Mouse (Mus musculus) spleen, adult 2 months (tissue): ENCODE results near the gene Jund. TPM values are rescaled to one million over a fixed set of nuclear protein-coding genes. Genes with fewer than 3 reads are reported as not detected.

Experiments used
- DNase-seq, 2 experiments: peaks; one replicate each; pipeline versions ENCODE4 v3.0.0 to v3.0.0-alpha.2; 2012 to 2021; ENCODE audit warnings: low spot score in 2 of 2, low read depth in 1 of 2
- H3K27ac ChIP-seq: fragments of 200-500 bp; 2 replicates; pipeline ENCODE4 v1.5.1; 2012; ENCODE audit warnings: low read length, inconsistent platforms; ENCODE audit not compliant: insufficient read depth
- H3K27me3 ChIP-seq: fragments of 200-500 bp; 2 replicates; pipeline ENCODE4 v1.6.1; 2012; ENCODE audit warnings: mild to moderate bottlenecking, moderate library complexity, low read length, inconsistent platforms; ENCODE audit not compliant: control insufficient read depth, insufficient read depth
- H3K36me3 ChIP-seq: fragments of 200-500 bp; 2 replicates; pipeline ENCODE4 v1.6.1; 2012; ENCODE audit warnings: mild to moderate bottlenecking, low read length, inconsistent platforms; ENCODE audit not compliant: control insufficient read depth, insufficient read depth
- H3K4me1 ChIP-seq: fragments of 200-500 bp; 2 replicates; pipeline ENCODE4 v1.6.1; 2011; ENCODE audit warnings: inconsistent platforms; ENCODE audit not compliant: control insufficient read depth, insufficient read depth, insufficient read length
- H3K4me3 ChIP-seq: fragments of 200-500 bp; 2 replicates; pipeline ENCODE4 v1.5.1; 2011; ENCODE audit warnings: mild to moderate bottlenecking, inconsistent platforms; ENCODE audit not compliant: insufficient read depth, insufficient read length; ENCODE audit errors: extremely low read depth
- CTCF ChIP-seq: fragments of 200-500 bp; IDR thresholded peaks from 2 replicates; pipeline ENCODE4 v1.5.1; 2011; ENCODE audit warnings: mild to moderate bottlenecking, inconsistent platforms; ENCODE audit not compliant: insufficient read depth, insufficient read length, insufficient replicate concordance; ENCODE audit errors: extremely low read depth
- POLR2A ChIP-seq: fragments of 200-500 bp; IDR thresholded peaks from 2 replicates; pipeline ENCODE4 v1.6.1; 2011; ENCODE audit warnings: low read depth, low read length, inconsistent platforms
- WGBS: fragments of 180-500 bp; shearing (Covaris S2); methylation state at CpG from one replicate; pipeline ENCODE4 v1.1.7; 2018; 5-methylcytosine and 5-hydroxymethylcytosine counted together
- polyA plus RNA-seq: library from polyadenylated mRNA; depleted of rRNA; stranded (reverse); fragments of >200 nt; gene quantifications from 2 replicates; pipeline ENCODE4 v1.2.3, GENCODE M21; 2012; rRNA removed

Gene Jund
- polyA plus RNA-seq, 1 experiment: 269 TPM

DNA sequence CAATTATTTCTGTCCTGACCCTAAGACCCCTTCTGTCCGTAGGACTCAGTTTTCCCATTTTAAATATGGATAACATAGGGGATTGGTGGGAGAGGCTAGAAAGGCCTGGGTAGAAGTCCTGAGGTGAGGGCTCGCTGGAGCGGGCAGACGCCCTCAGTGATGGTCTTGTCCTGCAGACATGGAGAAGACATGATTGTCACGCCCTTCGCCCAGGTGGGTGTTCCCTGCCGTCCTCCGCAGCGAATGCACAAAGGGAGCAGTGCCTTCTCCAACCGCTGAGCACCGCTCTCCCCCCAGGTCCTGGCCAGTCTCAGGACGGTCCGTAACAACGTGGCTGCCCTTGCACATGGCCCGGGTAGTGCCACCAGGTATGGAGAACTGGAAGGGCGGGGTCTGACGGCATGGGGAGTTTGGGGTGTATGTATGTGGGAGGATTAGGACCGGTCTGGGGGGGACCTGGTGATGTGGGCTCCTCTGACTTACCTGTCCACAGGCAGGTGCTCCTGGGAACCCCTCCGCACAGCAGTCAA, 47.0 kb downstream of the Jund start:
- H3K27ac ChIP-seq: no peak overlapping the region
- no peaks in the 10 kb centered on the region for H3K36me3 ChIP-seq
- peaks cover 11% of the 10 kb centered on the region; the same call in 1 of the 2 replicates for H3K4me1 ChIP-seq
- TF ChIP-seq CTCF (no peak), POLR2A (no peak)
- no peak overlapping the region for H3K4me3 ChIP-seq
- DNase-seq: peak in 1 of 2 experiments; percentile 2
- WGBS: 74% methylated on average over 19 of the region's 19 CpGs
- peaks cover 4% of the 10 kb centered on the region for H3K27me3 ChIP-seq

DNA sequence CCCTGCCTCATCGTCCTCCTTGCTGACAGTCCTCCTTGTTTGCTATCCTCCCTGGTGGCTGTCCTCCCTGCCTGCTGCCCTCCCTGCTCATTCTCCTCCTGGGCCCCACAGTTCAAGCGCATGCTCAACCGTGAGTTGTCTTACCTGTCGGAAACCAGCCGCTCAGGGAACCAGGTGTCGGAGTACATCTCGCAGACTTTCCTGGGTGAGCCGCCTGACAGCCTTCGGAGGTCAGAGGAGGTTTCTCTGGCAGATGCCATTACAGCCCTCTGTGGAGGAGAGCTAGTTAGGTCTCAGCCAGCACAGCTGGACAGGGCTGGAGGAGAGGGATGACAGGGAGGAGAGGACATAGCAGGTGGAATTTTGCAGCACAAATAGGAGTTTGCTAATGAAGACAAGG, 47.9 kb downstream of the Jund start:
- DNase-seq: peak in 1 of 2 experiments; percentile 2
- TF ChIP-seq CTCF (no peak), POLR2A (no peak)
- H3K27ac ChIP-seq: no peak overlapping the region
- 87% methylated on average over 9 of the region's 9 CpGs for WGBS
- no peaks in the 10 kb centered on the region for H3K36me3 ChIP-seq
- H3K4me1 ChIP-seq: peaks cover 11% of the 10 kb centered on the region; the same call in 1 of the 2 replicates
- H3K27me3 ChIP-seq: peaks cover 4% of the 10 kb centered on the region
- H3K4me3 ChIP-seq: no peak overlapping the region

DNA sequence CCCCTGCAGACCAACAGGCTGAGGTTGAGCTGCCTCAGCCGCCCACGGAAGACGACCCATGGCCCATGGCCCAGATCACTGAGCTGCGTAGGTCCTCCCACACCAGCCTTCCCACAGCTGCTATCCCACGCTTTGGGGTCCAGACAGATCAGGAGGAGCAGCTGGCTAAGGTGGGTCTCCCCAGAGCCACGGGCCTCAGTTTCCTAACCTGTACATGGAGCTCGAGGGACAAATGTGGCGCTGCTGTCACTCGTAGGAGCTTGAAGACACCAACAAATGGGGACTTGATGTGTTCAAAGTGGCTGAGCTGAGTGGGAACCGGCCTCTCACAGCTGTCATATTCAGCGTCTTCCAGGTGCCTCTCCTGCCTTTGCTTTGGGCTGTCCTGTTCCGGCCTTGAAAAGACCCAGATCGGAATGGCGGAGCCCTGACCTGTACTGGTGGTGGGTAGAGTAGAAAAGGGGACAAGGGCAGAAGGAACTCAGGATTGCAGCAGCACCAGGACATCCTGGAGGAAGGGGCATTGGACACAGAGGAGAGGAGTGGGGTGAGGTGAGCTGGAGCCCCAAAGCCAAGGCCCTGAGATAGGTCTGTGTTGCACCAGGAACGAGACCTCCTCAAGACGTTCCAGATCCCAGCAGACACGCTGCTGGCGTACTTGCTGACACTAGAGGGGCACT, 48.6 kb downstream of the Jund start:
- no peaks in the 10 kb centered on the region for H3K36me3 ChIP-seq
- 88% methylated on average over 18 of the region's 18 CpGs for WGBS
- H3K27ac ChIP-seq: no peak overlapping the region
- H3K4me3 ChIP-seq: no peak overlapping the region
- TF ChIP-seq POLR2A (no peak), CTCF (no peak)
- DNase-seq: peak in 1 of 2 experiments; percentile 2
- H3K27me3 ChIP-seq: peaks cover 4% of the 10 kb centered on the region
- peaks cover 11% of the 10 kb centered on the region; the same call in 1 of the 2 replicates for H3K4me1 ChIP-seq

DNA sequence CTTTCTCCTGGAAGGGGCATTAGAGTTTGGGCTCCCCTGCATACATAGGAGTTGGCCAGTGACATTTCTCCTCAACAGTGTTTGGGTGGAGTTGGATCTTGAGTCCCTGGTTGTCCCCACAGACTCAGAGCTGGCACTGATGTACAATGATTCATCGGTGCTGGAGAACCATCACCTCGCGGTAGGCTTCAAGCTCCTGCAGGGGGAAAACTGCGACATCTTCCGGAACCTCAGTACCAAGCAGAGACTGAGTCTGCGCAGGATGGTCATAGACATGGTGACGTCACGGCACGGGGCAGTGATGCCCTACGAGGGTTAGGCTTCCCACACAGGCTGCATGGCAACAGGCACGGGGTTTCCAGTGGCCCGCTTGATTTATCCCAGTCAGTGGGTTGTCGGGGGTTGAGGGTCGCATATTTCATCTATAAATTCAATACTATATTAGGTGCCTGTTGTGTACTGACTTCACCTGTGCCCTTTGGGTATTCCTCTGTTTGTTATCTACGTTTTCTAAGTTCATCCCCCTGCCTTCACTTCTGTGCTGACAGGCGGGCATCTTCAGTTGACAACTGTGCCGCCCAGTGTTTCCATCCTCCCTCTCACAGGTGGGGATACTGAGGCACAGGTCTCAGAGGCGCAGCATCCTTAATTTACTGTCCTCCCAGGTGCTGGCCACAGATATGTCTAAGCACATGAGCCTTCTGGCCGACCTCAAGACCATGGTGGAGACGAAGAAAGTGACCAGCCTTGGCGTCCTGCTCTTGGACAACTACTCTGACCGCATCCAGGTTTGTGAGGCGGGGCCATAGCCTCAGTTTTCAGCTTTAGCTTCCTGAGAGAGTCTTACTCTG, 49.7 kb downstream of the Jund start:
- peak in 1 of 2 experiments; percentile 2 for DNase-seq
- H3K4me3 ChIP-seq: no peak overlapping the region
- H3K36me3 ChIP-seq: no peaks in the 10 kb centered on the region
- TF ChIP-seq CTCF: no peak
- WGBS: 89% methylated on average over 23 of the region's 23 CpGs
- H3K4me1 ChIP-seq: peaks cover 15% of the 10 kb centered on the region; the same call in 1 of the 2 replicates
- no peak overlapping the region for H3K27ac ChIP-seq
- H3K27me3 ChIP-seq: peaks cover 2% of the 10 kb centered on the region; the same call in 1 of the 2 replicates

DNA sequence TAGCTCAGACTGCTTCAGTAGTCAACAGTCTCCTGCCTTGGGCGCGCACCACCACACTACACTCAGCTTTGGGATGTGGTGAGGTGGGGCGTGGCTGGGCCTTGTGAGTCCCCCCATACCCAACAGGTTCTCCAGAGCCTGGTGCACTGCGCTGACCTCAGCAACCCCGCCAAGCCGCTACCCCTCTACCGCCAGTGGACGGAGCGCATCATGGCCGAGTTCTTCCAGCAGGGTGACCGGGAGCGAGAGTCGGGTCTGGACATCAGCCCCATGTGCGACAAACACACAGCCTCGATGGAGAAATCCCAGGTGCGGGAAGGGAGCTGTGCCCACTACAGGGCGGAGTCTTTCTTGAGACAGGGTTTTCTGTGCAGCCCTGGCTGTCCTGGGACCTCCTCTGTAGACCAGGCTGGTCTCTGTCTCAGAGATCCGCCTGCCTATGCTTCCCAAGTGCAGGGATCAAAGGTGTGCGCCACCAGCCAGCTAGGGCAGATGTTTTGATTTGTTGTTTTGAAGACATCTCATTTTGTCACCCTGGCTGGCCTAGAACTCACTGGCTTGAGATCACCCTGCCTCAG, 50.4 kb downstream of the Jund start:
- DNase-seq: peak in 1 of 2 experiments; percentile 3
- peaks cover 12% of the 10 kb centered on the region; the same call in 1 of the 2 replicates for H3K4me1 ChIP-seq
- no peaks in the 10 kb centered on the region for H3K36me3 ChIP-seq
- no peak overlapping the region for H3K4me3 ChIP-seq
- peaks cover under 1% of the 10 kb centered on the region; the same call in 1 of the 2 replicates for H3K27me3 ChIP-seq
- 85% methylated on average over 19 of the region's 19 CpGs for WGBS
- no peak overlapping the region for H3K27ac ChIP-seq
- TF ChIP-seq POLR2A (no peak), CTCF (no peak)

Other genes starting within 250 kb of the Jund start
- 21.8 and 30.9 TPM in 2 replicates for gene Klhl26, start 222.0 kb upstream of the Jund start, polyA plus RNA-seq
- 0.14 TPM in 1 of 2 replicates, not detected in the other for gene Tmem59l, start 211.6 kb upstream of the Jund start, polyA plus RNA-seq
- gene Crlf1, start 205.8 kb upstream of the Jund start, polyA plus RNA-seq: 3.4 and 5.4 TPM in 2 replicates
- gene Rex1bd, start 192.2 kb upstream of the Jund start, polyA plus RNA-seq: 86.2 and 132 TPM in 2 replicates
- gene Uba52, start 188.1 kb upstream of the Jund start, polyA plus RNA-seq: 611 and 613 TPM in 2 replicates
- gene Fkbp8, start 171.2 kb upstream of the Jund start, polyA plus RNA-seq: 305 and 370 TPM in 2 replicates
- gene Kxd1, start 171.0 kb upstream of the Jund start, polyA plus RNA-seq: 50.2 and 52.0 TPM in 2 replicates
- 21.3 and 27.9 TPM in 2 replicates for gene Ell, start 159.5 kb upstream of the Jund start, polyA plus RNA-seq
- gene Isyna1, start 104.6 kb upstream of the Jund start, polyA plus RNA-seq: 136 and 189 TPM in 2 replicates
- 168 and 256 TPM in 2 replicates for gene Ssbp4, start 90.1 kb upstream of the Jund start, polyA plus RNA-seq
- gene Lrrc25, start 82.8 kb upstream of the Jund start, polyA plus RNA-seq: 41.6 and 53.1 TPM in 2 replicates
- gene Gdf15, start 66.5 kb upstream of the Jund start, polyA plus RNA-seq: 5.2 and 6.0 TPM in 2 replicates
- gene Pgpep1, start 38.6 kb upstream of the Jund start, polyA plus RNA-seq: 18.2 and 22.2 TPM in 2 replicates
- gene Lsm4, start 25.7 kb upstream of the Jund start, polyA plus RNA-seq: 109 and 137 TPM in 2 replicates
- 0.08 and 0.09 TPM in 2 replicates for gene Iqcn, start 4.5 kb downstream of the Jund start, polyA plus RNA-seq
- gene Gm3336, start 19.6 kb downstream of the Jund start, polyA plus RNA-seq: 0.65 and 0.92 TPM in 2 replicates
- 2.8 and 3.6 TPM in 2 replicates for gene Pde4c, start 24.8 kb downstream of the Jund start, polyA plus RNA-seq
- gene Rab3a, start 55.7 kb downstream of the Jund start, polyA plus RNA-seq: 12.1 and 17.7 TPM in 2 replicates
- gene Mpv17l2, start 62.0 kb downstream of the Jund start, polyA plus RNA-seq: 37.3 and 69.8 TPM in 2 replicates
- 56.3 and 90.3 TPM in 2 replicates for gene Pik3r2, start 77.8 kb downstream of the Jund start, polyA plus RNA-seq
- gene Mast3, start 106.1 kb downstream of the Jund start, polyA plus RNA-seq: 175 and 297 TPM in 2 replicates
- 5.8 and 7.4 TPM in 2 replicates for gene Il12rb1, start 109.5 kb downstream of the Jund start, polyA plus RNA-seq
- gene Arrdc2, start 140.8 kb downstream of the Jund start, polyA plus RNA-seq: 73.8 and 74.1 TPM in 2 replicates
- gene Kcnn1, start 164.3 kb downstream of the Jund start, polyA plus RNA-seq: 0.65 and 1.1 TPM in 2 replicates
- 26.5 and 34.9 TPM in 2 replicates for gene Ccdc124, start 175.0 kb downstream of the Jund start, polyA plus RNA-seq
- 1.0 and 1.1 TPM in 2 replicates for gene Slc5a5, start 193.8 kb downstream of the Jund start, polyA plus RNA-seq
- 7,043 and 8,184 TPM in 2 replicates for gene Rpl18a, start 198.5 kb downstream of the Jund start, polyA plus RNA-seq
- gene Map1s, start 207.0 kb downstream of the Jund start, polyA plus RNA-seq: 62.2 and 95.7 TPM in 2 replicates